Mouse (Mus musculus): Measurements from ENCODE around the gene Azi2.

- TF ChIP-seq CTCF (IDR thresholded peaks at IDR 0.05; ENCODE audit: control insufficient read depth, insufficient read depth, insufficient replicate concordance, low read depth, low read length) (no peak), POLR2A (IDR thresholded peaks at IDR 0.05; ENCODE audit: control insufficient read depth, low read depth, low read length) (no peak)
Observed at GRCm38 (mm10) chr9:118003937-118004336, 36.4 kb upstream of the Azi2 start.

Data from testis, adult 2 months (tissue).